Mouse (Mus musculus) right cerebral cortex, postnatal 4 days (tissue): Measurements from ENCODE around the gene Cyp2c40.
"Not testable (repeated sequence)": the region's sequence is repeated elsewhere in the genome, so short reads cannot be mapped to it uniquely, and the experiment has no call there.

ENCODE experiments used
- DNase-seq: peaks from one replicate; pipeline ENCODE4 v3.0.0-alpha.2; 2022

Cyp2c40 gene

DNA sequence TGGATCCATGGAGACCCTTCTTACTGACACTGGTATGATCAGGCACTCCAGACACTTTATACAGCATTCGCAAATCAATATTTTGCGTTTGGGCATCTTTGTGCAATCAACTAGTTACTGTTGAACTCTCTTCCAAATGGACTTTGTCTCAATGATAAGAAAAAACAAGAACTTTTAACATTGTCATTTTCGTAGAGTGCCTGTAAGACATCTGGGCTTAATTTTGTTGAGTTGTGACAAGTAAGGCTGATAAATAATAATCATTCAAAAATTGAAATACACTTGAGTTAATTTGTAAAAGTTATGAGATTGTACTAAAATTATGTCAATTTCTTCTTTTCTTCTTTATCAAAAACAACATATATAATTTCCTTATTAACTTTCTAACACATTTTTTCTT lies at the start of gene Cyp2c40:
Cyp2c40 (minus strand) TSS at position 101 of the 400 bp plus-strand sequence.
- not testable (repeated sequence) for DNase-seq

DNA sequence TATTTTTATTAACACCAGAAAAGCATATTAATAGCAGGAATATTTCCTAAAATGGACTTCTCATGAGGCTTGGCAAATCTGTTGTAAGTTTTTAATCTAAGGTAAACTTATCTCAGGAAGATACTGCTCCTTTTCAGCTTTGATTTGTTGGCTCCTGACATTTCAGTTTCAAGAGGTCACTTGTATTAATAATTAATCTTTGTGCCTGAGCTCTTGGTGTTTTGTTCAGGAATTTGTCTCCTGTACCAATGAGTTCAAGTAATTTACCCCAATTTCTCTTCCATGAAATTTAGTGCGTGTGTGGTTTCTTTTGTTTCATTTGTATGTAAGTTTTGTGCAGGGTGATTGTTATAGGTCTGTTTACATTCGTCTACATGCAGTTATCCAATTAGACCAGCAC lies 8.3 kb upstream of the Cyp2c40 start:
- not testable (repeated sequence) for DNase-seq

DNA sequence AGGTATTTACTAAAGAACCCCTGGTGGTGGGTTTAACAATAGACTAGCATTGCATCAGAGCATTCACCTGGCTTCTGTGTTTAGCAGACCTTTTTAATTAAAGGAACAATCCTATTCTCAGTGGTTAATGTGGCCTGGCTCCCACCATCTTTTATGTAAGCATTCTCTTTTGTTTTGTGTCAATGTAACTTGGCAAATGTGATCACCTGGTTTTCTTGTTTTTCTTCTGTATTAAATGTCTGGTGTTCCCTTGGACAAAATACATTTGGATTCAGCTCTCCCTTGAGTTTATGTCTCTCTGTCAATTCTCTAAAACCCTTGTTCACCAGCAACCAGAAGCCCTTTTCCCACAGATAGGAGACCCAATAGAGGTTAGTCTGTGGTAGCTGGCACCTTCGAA lies 3.8 kb upstream of the Cyp2c40 start:
- not testable (repeated sequence) for DNase-seq

DNA sequence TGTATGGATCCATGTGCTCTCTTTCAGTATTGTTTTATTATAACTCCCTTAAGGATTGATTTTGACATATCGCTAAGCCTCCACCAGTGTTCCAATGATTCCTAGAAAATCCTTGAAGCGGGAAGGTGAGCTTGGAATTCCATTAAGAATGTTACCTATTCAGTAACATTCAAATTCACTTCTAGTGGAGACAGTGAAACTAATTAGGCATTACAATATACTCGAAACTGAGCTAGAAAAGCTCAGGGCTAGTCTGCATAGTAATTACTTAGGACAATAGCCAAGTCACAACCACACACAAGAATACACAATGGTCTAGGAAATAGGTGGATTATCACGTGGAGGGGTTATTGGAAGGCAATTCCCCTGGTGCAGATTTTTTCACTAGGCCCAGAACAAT lies 3.4 kb upstream of the Cyp2c40 start:
- DNase-seq = not testable (repeated sequence)

DNA sequence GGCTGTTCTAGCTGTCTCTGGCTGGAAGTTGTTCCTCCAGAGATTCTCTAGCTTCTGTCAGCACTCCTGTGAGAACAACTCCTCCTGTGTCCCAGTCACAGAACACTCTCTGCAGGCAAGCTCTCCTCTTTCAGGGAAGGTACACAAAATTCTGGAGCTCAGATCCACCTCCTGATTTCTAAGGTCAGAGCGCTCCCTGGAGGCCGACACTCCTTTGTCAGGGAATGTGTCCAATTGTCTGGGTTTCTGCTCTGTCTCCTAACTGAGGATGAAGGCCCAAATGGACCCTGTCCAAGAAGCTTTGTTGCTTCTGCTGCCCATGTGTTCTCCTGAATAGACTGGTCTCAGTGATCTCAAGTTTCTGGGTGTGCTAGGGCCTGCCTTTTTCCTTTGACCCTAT lies 27.2 kb downstream of the Cyp2c40 start:
- DNase-seq = not testable (repeated sequence)

DNA sequence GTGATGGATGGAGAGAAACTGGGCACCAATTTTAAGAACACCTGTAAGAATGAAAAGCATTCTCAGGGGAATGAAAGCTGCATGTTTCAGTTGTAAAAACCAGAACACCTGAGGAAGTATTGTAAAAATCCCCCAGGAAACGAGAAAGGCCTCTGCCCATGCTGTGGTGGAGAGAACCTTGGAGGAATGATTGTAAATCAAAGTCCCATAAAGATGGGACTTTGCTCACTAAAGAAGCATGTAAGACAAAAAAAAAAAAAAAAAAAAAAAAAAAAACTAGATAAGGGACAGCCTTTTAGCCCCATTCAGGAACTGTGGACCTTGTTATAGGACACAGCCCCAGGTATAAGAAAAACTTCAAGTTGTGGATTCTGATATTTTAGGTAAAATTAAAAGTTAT lies 67.3 kb downstream of the Cyp2c40 start:
- no peak for DNase-seq

DNA sequence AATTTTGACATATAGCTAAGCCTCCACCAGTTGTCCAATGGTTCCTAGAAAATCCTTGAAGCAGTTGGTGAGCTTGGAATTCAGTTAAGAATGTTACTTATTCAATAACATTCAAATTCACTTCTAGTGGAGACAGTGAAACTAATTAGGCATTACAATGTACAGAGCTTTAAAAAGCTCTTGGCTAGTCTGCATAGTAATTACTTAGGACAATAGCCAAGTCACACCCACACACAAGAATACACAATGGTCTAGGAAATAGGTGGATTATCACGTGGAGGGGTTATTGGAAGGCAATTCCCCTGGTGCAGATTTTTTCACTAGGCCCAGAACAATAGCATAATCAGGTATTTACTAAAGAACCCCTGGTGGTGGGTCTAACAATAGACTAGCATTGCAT lies 68.3 kb downstream of the Cyp2c40 start:
- not testable (repeated sequence) for DNase-seq

DNA sequence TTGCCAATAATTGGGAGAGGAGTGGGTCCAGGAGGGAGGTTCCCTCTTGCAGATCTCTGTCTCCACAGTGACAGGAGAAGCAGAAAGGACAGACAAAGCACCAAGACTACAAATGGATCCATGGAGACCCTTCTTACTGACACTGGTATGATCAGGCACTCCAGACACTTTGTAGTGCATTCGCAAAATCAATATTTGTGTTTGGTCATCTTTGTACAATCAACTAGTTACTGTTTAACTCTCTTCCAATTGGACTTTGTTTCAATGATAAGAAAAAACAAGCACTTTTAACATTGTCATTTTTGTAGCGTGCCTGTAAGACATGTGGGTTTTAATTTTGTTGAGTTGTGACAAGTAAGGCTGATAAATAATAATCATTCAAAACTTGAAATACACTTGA lies 71.7 kb downstream of the Cyp2c40 start, which contains the start of gene Cyp2c68:
Cyp2c68 (minus strand) TSS at position 135 of the 400 bp plus-strand sequence.
- no peak for DNase-seq
